In genomic region chr14:22055630-22056029, GRCm38 (mm10) we compare ENCODE assay signal across 13 mouse cellular contexts. TPM values are rescaled to one million over a fixed set of nuclear protein-coding genes. Genes with fewer than 3 reads are reported as not detected.
DNase-seq lines count a peak whose midpoint lies in the region; ATAC-seq and TF ChIP-seq lines count a peak whose summit lies in the region.
"Had no signal": no experiment of that assay in that cellular context is flagged by ENCODE, and none has a peak within 500 bp of the region (broad histone marks: within the 10 kb centered on the region; RNA-seq: fewer than 3 reads in every experiment).

No protein-coding gene starts in this region.

- no peaks in the 10 kb centered on the region for H3K36me3 ChIP-seq in heart, adult 2 months (ENCODE audit: control insufficient read depth, insufficient read depth, low read length)
- H3K36me3 ChIP-seq in heart, embryonic 11.5 days (ENCODE audit: control insufficient read depth, insufficient read depth, low read length) = no peaks in the 10 kb centered on the region
- no peaks in the 10 kb centered on the region for H3K36me3 ChIP-seq in intestine, embryonic 14.5 days (ENCODE audit: control insufficient read depth, insufficient read depth, low read length)
- H3K36me3 ChIP-seq: heart, embryonic 13.5 days; midbrain, embryonic 12.5 days; neural tube, embryonic 13.5 days had no signal

- H3K4me1 ChIP-seq in heart, adult 2 months (ENCODE audit: control insufficient read depth, insufficient read depth, low read length) = peaks cover 2% of the 10 kb centered on the region
- H3K4me1 ChIP-seq in heart, embryonic 11.5 days (ENCODE audit: control insufficient read depth, insufficient read depth, low read length) = peaks cover 7% of the 10 kb centered on the region; the same call in 1 of the 2 replicates
- peaks cover 40% of the 10 kb centered on the region for H3K4me1 ChIP-seq in intestine, embryonic 14.5 days (replicated peaks; ENCODE audit: control insufficient read depth, insufficient read depth, low read length)

- intact Hi-C loops in heart, adult 2 months (cut with DNase I) = no loop called here

- 65% methylated on average over 8 of the region's 8 CpGs for WGBS in heart, adult 2 months
- WGBS in heart, embryonic 11.5 days (ENCODE audit: insufficient replicate concordance) = 53% methylated on average over 8 of the region's 8 CpGs
- 31% methylated on average over 8 of the region's 8 CpGs for WGBS in intestine, embryonic 14.5 days

- H3K4me2 ChIP-seq in heart, embryonic 11.5 days = no peak overlapping the region
- peak overlapping the region; percentile 6; the same call in 1 of the 2 replicates for H3K4me2 ChIP-seq in intestine, embryonic 14.5 days (ENCODE audit: low read length)
- H3K4me2 ChIP-seq: heart, embryonic 13.5 days; midbrain, embryonic 12.5 days; neural tube, embryonic 13.5 days had no signal

- no peak overlapping the region for H3K4me3 ChIP-seq in heart, adult 2 months
- no peak overlapping the region for H3K4me3 ChIP-seq in heart, embryonic 11.5 days (ENCODE audit: low read depth, low read length)
- H3K4me3 ChIP-seq in intestine, embryonic 14.5 days (ENCODE audit: low read depth, low read length) = no peak overlapping the region
- H3K4me3 ChIP-seq: heart, embryonic 13.5 days; midbrain, embryonic 12.5 days; neural tube, embryonic 13.5 days had no signal

- no peaks in the 10 kb centered on the region for H3K79me2 ChIP-seq in heart, adult 2 months (replicated peaks; ENCODE audit: control insufficient read depth, insufficient read depth, low read length)

- H3K27ac ChIP-seq in heart, adult 2 months = no peak overlapping the region
- H3K27ac ChIP-seq in heart, embryonic 11.5 days (ENCODE audit: low read depth, low read length) = no peak overlapping the region
- peak overlapping the region; percentile 74 for H3K27ac ChIP-seq in intestine, embryonic 14.5 days (ENCODE audit: low read depth)
- H3K27ac ChIP-seq: heart, embryonic 13.5 days; midbrain, embryonic 12.5 days; neural tube, embryonic 13.5 days had no signal

- H3K27me3 ChIP-seq in heart, adult 2 months (ENCODE audit: control insufficient read depth, insufficient read depth, low read length) = no peaks in the 10 kb centered on the region
- H3K27me3 ChIP-seq in heart, embryonic 11.5 days (ENCODE audit: control insufficient read depth, insufficient read depth, low read length) = 0 out of 2 replicates have a peak, but pooled peaks cover 2% of the 10 kb centered on the region
- no peaks in the 10 kb centered on the region for H3K27me3 ChIP-seq in intestine, embryonic 14.5 days (replicated peaks; ENCODE audit: control insufficient read depth, insufficient read depth, low read length)

- TF ChIP-seq CTCF in heart, adult 2 months (IDR thresholded peaks at IDR 0.05) = no peak

- no peak for ATAC-seq in heart, embryonic 11.5 days (replicated peaks; ENCODE audit: insufficient number of reproducible peaks, low FRiP score, low TSS enrichment)
- ATAC-seq in intestine, embryonic 14.5 days (replicated peaks; ENCODE audit: low FRiP score, low TSS enrichment, low read depth) = peak; percentile 50; the same call in 1 of the 2 replicates

- no peak for TF ChIP-seq POLR2A in heart, adult 2 months (IDR thresholded peaks at IDR 0.05; ENCODE audit: insufficient read depth, low read depth, low read length)

- no peak overlapping the region for H3K9ac ChIP-seq in heart, adult 2 months (ENCODE audit: low read depth, low read length)
- H3K9ac ChIP-seq in heart, embryonic 11.5 days (ENCODE audit: low read depth, low read length) = no peak overlapping the region
- no peak overlapping the region for H3K9ac ChIP-seq in intestine, embryonic 14.5 days (ENCODE audit: low read length)
- H3K9ac ChIP-seq: heart, embryonic 13.5 days; midbrain, embryonic 12.5 days; neural tube, embryonic 13.5 days had no signal

- no peaks in the 10 kb centered on the region for H3K9me3 ChIP-seq in heart, embryonic 11.5 days (replicated peaks; ENCODE audit: control insufficient read depth, low read length)
- H3K9me3 ChIP-seq in intestine, embryonic 14.5 days (ENCODE audit: control insufficient read depth, low read length) = no peaks in the 10 kb centered on the region
- H3K9me3 ChIP-seq: heart, embryonic 13.5 days; midbrain, embryonic 12.5 days; neural tube, embryonic 13.5 days had no signal

- DNase-seq in heart, adult 2 months = peak; percentile 21 to 25
- DNase-seq in intestine, embryonic 14.5 days (ENCODE audit: low spot score) = no peak
- peak; percentile 18 to 51 for DNase-seq in kidney, postnatal 25 days
- DNase-seq in lung, postnatal 36 days = peak; percentile 41
- DNase-seq in thymus, postnatal 4 days = no peak
- DNase-seq in adrenal gland, postnatal 4 days (ENCODE audit: low spot score in 2 of 2) = no peak
- DNase-seq in retina, embryonic 14.5 days (ENCODE audit: low spot score) = no peak
- DNase-seq: adrenal gland, adult 8-10 months; thymus, adult 18-20 months had no signal

- TF ChIP-seq EP300 in heart, adult 2 months (IDR thresholded peaks at IDR 0.05; ENCODE audit: insufficient read depth, low read depth, low read length) = no peak

RNA-seq across cellular contexts. Expression of gene Lrmda, which starts 36.1 kb away (rescaled TPM):
- 1 to 10 TPM; 1.0 to 1.1 TPM for total RNA-seq in heart, adult 2 months (2021)
- polyA plus RNA-seq in heart, adult 2 months (2012; rRNA removed) = 0.43 and 0.44 TPM in 2 replicates
- 0.23 and 0.70 TPM in 2 replicates for polyA plus RNA-seq in heart, embryonic 11.5 days (2014; fragmentation: Nextera tagmentation; extraction: Ambion mirVana)
- 0.63 and 0.70 TPM in 2 replicates for polyA plus RNA-seq in intestine, embryonic 14.5 days (2014; fragmentation: Nextera tagmentation; extraction: Ambion mirVana)
- 1 to 10 TPM; 3.7 to 3.9 TPM for total RNA-seq in adrenal gland, postnatal 4 days (2021)
- polyA plus RNA-seq: midbrain, embryonic 12.5 days; neural tube, embryonic 13.5 days had no signal

Comparison
In these comparisons a context has a peak if more than half of its experiments do, and no peak if none do; other contexts are left out.
1. DNase-seq: peak in heart, adult 2 months (2 of 2), kidney, postnatal 25 days (2 of 2) and lung, postnatal 36 days (single experiment); none in intestine, embryonic 14.5 days (single experiment), thymus, postnatal 4 days (single experiment), adrenal gland, postnatal 4 days (0 of 2) and retina, embryonic 14.5 days (single experiment).